Mouse (Mus musculus) liver, postnatal 0 days (tissue): ENCODE results near the gene Thsd7b.

ENCODE experiments used
- CTCF ChIP-seq: sonication (generic); IDR thresholded peaks from 2 replicates; pipeline ENCODE4 v1.5.1; 2016; ENCODE audit warnings: antibody characterized with exemption, low read depth
- EP300 ChIP-seq: IDR thresholded peaks from 2 replicates; pipeline ENCODE4 v1.6.1; 2016; ENCODE audit warnings: antibody characterized with exemption, low read depth, mild to moderate bottlenecking

GRCm38 (mm10) chr1:129956625-129957024 lies 683.5 kb downstream of the Thsd7b start:
- no peak for TF ChIP-seq CTCF
- peak; percentile 95 for TF ChIP-seq EP300
